Mouse (Mus musculus) G1E (cell line): ENCODE data around the gene Fmnl2. TPM values are rescaled to one million over a fixed set of nuclear protein-coding genes. Genes with fewer than 3 reads are reported as not detected.

Source experiments
- ATAC-seq: 2 replicates; pipeline ENCODE4 v1.8.0; 2016; ENCODE audit warnings: mild to moderate bottlenecking; ENCODE audit not compliant: insufficient number of reproducible peaks, poor library complexity, low FRiP score, severe bottlenecking; ENCODE audit errors: extremely low read depth
- DNase-seq: peaks from one replicate; pipeline ENCODE4 v3.0.0; 2012; ENCODE audit warnings: low spot score
- H3K27me3 ChIP-seq: 2 replicates; pipeline ENCODE4 v1.6.1; 2012; ENCODE audit warnings: mild to moderate bottlenecking, low read length, inconsistent platforms; ENCODE audit not compliant: insufficient read depth
- H3K36me3 ChIP-seq: replicated peaks from 2 replicates; pipeline ENCODE3; 2012; ENCODE audit warnings: mild to moderate bottlenecking, inconsistent platforms
- H3K4me1 ChIP-seq: 2 replicates; pipeline ENCODE4 v1.6.1; 2012; ENCODE audit warnings: low read depth, low read length, inconsistent platforms, mixed read lengths; ENCODE audit not compliant: insufficient read depth
- H3K4me3 ChIP-seq: 2 replicates; pipeline ENCODE4 v1.5.1; 2012; ENCODE audit warnings: low read depth, mild to moderate bottlenecking, inconsistent platforms, low read length, moderate library complexity, mixed read lengths
- H3K9me3 ChIP-seq: replicated peaks from 2 replicates; pipeline ENCODE4 v1.6.1; 2012; ENCODE audit warnings: inconsistent platforms
- CTCF ChIP-seq: IDR thresholded peaks from 2 replicates; pipeline ENCODE4 v1.5.1; 2012; ENCODE audit warnings: low read depth, low read length, inconsistent platforms, mixed read lengths
- GATA1 ChIP-seq: IDR thresholded peaks from 2 replicates; pipeline ENCODE4 v1.6.1; 2012; ENCODE audit warnings: borderline replicate concordance, low read length, inconsistent platforms, mixed read lengths
- GATA2 ChIP-seq: IDR thresholded peaks from 2 replicates; pipeline ENCODE4 v1.6.1; 2012; ENCODE audit warnings: low read depth, low read length, inconsistent platforms, borderline replicate concordance
- POLR2AphosphoS5 ChIP-seq: IDR thresholded peaks from 2 replicates; pipeline ENCODE4 v1.6.1; 2012; ENCODE audit warnings: low read depth, low read length, inconsistent platforms; ENCODE audit not compliant: insufficient replicate concordance
- TAL1 ChIP-seq: conservative IDR thresholded peaks from 2 replicates; pipeline ENCODE4 v1.6.1; 2012; ENCODE audit warnings: low read depth, low read length, inconsistent platforms, mixed read lengths
- polyA plus RNA-seq: library from polyadenylated mRNA; stranded (reverse); fragments of >175 nt; gene quantifications from 2 replicates; pipeline ENCODE4 v1.2.3, GENCODE M21; 2012
- total RNA-seq, 2 experiments: library from RNA; stranded (forward) in 1 of 2; stranded (reverse) in 1 of 2; fragments of 200-1000 nt in 1 of 2; fragments of >200 nt in 1 of 2; fragmentation: Nextera tagmentation in 1 of 2; gene quantifications; 2 replicates each; pipeline ENCODE4 v1.2.3; 2014 to 2017

Fmnl2 gene
- total and polyA plus RNA-seq, 3 experiments: not detected

GRCm38 (mm10) chr2:52981595-52981994 is 123.9 kb downstream of the Fmnl2 start:
- H3K27me3 ChIP-seq: no peaks in the 10 kb centered on the region
- no peak overlapping the region for H3K4me3 ChIP-seq
- no peaks in the 10 kb centered on the region for H3K4me1 ChIP-seq
- H3K9me3 ChIP-seq: no peaks in the 10 kb centered on the region
- DNase-seq (no peak), ATAC-seq (no peak)
- TF ChIP-seq POLR2AphosphoS5 (no peak), GATA1 (no peak), TAL1 (no peak), CTCF (no peak), GATA2 (no peak)
- no peaks in the 10 kb centered on the region for H3K36me3 ChIP-seq

- ATAC-seq (no peak), DNase-seq (no peak)
- no peak overlapping the region for H3K4me3 ChIP-seq
- H3K4me1 ChIP-seq: no peaks in the 10 kb centered on the region
- H3K27me3 ChIP-seq: no peaks in the 10 kb centered on the region
- TF ChIP-seq TAL1 (no peak), CTCF (no peak), POLR2AphosphoS5 (no peak), GATA1 (no peak), GATA2 (no peak)
- no peaks in the 10 kb centered on the region for H3K9me3 ChIP-seq
- no peaks in the 10 kb centered on the region for H3K36me3 ChIP-seq
Observed at GRCm38 (mm10) chr2:52982502-52982901, 124.8 kb downstream of the Fmnl2 start.

GRCm38 (mm10) chr2:52984556-52984955 is 126.9 kb downstream of the Fmnl2 start:
- no peak for ATAC-seq
- TF ChIP-seq POLR2AphosphoS5 (no peak), GATA2 (no peak)
- Histone ChIP-seq H3K36me3 (no peaks in the 10 kb centered on the region), H3K4me1 (no peaks in the 10 kb centered on the region), H3K4me3 (no peak overlapping the region), H3K27me3 (no peaks in the 10 kb centered on the region), H3K9me3 (no peaks in the 10 kb centered on the region)
- no peak for DNase-seq

- H3K27me3 ChIP-seq: no peaks in the 10 kb centered on the region
- TF ChIP-seq GATA2 (no peak), GATA1 (no peak)
- DNase-seq (no peak), ATAC-seq (no peak)
- H3K9me3 ChIP-seq: no peaks in the 10 kb centered on the region
- H3K36me3 ChIP-seq: no peaks in the 10 kb centered on the region
- H3K4me1 ChIP-seq: no peaks in the 10 kb centered on the region
- no peak overlapping the region for H3K4me3 ChIP-seq
Observed at GRCm38 (mm10) chr2:52985167-52985566, 127.5 kb downstream of the Fmnl2 start.

- H3K9me3 ChIP-seq: no peaks in the 10 kb centered on the region
- H3K27me3 ChIP-seq: no peaks in the 10 kb centered on the region
- H3K4me3 ChIP-seq: no peak overlapping the region
- DNase-seq (no peak), ATAC-seq (no peak)
- no peaks in the 10 kb centered on the region for H3K36me3 ChIP-seq
- no peak for TF ChIP-seq TAL1
- TF ChIP-seq CTCF: no peak
- TF ChIP-seq POLR2AphosphoS5: no peak
- TF ChIP-seq GATA2: no peak
- H3K4me1 ChIP-seq: no peaks in the 10 kb centered on the region
Observed at GRCm38 (mm10) chr2:52986354-52986753, 128.7 kb downstream of the Fmnl2 start.

- no peak for ATAC-seq
- Histone ChIP-seq H3K27me3 (no peaks in the 10 kb centered on the region), H3K9me3 (no peaks in the 10 kb centered on the region), H3K4me3 (no peak overlapping the region), H3K36me3 (no peaks in the 10 kb centered on the region), H3K4me1 (no peaks in the 10 kb centered on the region)
- no peak for DNase-seq
- TF ChIP-seq CTCF: no peak
- TF ChIP-seq TAL1: no peak
- no peak for TF ChIP-seq POLR2AphosphoS5
- no peak for TF ChIP-seq GATA2
Observed at GRCm38 (mm10) chr2:52987035-52987434, 129.4 kb downstream of the Fmnl2 start.

- ATAC-seq (no peak), DNase-seq (no peak)
- Histone ChIP-seq H3K27me3 (no peaks in the 10 kb centered on the region), H3K36me3 (no peaks in the 10 kb centered on the region), H3K4me1 (no peaks in the 10 kb centered on the region), H3K9me3 (no peaks in the 10 kb centered on the region), H3K4me3 (no peak overlapping the region)
- no peak for TF ChIP-seq GATA2
- TF ChIP-seq GATA1: no peak
- no peak for TF ChIP-seq CTCF
- no peak for TF ChIP-seq TAL1
- no peak for TF ChIP-seq POLR2AphosphoS5
Observed at GRCm38 (mm10) chr2:52987637-52988295, 130.1 kb downstream of the Fmnl2 start.
